Mouse (Mus musculus) heart, embryonic 11.5 days (tissue): ENCODE measurements around the gene Ube2g2. TPM values are rescaled to one million over a fixed set of nuclear protein-coding genes. Genes with fewer than 3 reads are reported as not detected.
A peak's percentile ranks its signal among the peaks of the same experiment; 100 is the strongest.

Source experiments
- ATAC-seq: fragments of 200-750 bp; cut with Nextera tagmentation; replicated peaks from 2 replicates; pipeline ENCODE4 v1.8.0; 2017; ENCODE audit warnings: moderate library complexity; ENCODE audit not compliant: insufficient number of reproducible peaks, low FRiP score, low TSS enrichment
- H3K27ac ChIP-seq: fragments of 300-500 bp; sonication (generic); 2 replicates; pipeline ENCODE4 v1.5.1; 2014; ENCODE audit warnings: mild to moderate bottlenecking, low read depth, low read length
- H3K27me3 ChIP-seq: fragments of 300-500 bp; sonication (generic); 2 replicates; pipeline ENCODE4 v1.6.1; 2014; ENCODE audit warnings: mild to moderate bottlenecking, low read length, mixed read lengths; ENCODE audit not compliant: control insufficient read depth, insufficient read depth
- H3K36me3 ChIP-seq: fragments of 300-500 bp; sonication (generic); 2 replicates; pipeline ENCODE4 v1.6.1; 2014; ENCODE audit warnings: mild to moderate bottlenecking, low read length, moderate library complexity, mixed read lengths; ENCODE audit not compliant: control insufficient read depth, insufficient read depth
- H3K4me1 ChIP-seq: fragments of 300-500 bp; sonication (generic); 2 replicates; pipeline ENCODE4 v1.6.1; 2014; ENCODE audit warnings: low read length; ENCODE audit not compliant: control insufficient read depth, insufficient read depth
- H3K4me2 ChIP-seq: fragments of 300-500 bp; sonication (generic); 2 replicates; pipeline ENCODE4 v1.6.1; 2014; ENCODE audit warnings: mild to moderate bottlenecking, moderate library complexity
- H3K4me3 ChIP-seq: fragments of 300-500 bp; sonication (generic); 2 replicates; pipeline ENCODE4 v1.5.1; 2014; ENCODE audit warnings: low read depth, low read length
- H3K9ac ChIP-seq: fragments of 300-500 bp; sonication (generic); 2 replicates; pipeline ENCODE4 v1.6.1; 2014; ENCODE audit warnings: mild to moderate bottlenecking, low read depth, low read length, moderate library complexity
- H3K9me3 ChIP-seq: fragments of 300-500 bp; sonication (generic); replicated peaks from 2 replicates; pipeline ENCODE4 v1.6.1; 2016; ENCODE audit warnings: low read length; ENCODE audit not compliant: control insufficient read depth
- WGBS: fragments of 180-500 bp; shearing (Covaris S2); extraction: QIAGEN DNeasy Blood & Tissue Kit; methylation state at CpG from one replicate; pipeline ENCODE4 v1.1.7; 2014; ENCODE audit not compliant: insufficient replicate concordance; 5-methylcytosine and 5-hydroxymethylcytosine counted together
- polyA plus RNA-seq: library from polyadenylated mRNA; unstranded; fragments of >200 nt; fragmentation: Nextera tagmentation; extraction: Ambion mirVana; gene quantifications from 2 replicates; pipeline ENCODE4 v1.2.1, GENCODE M21; 2014

Gene Ube2g2
- polyA plus RNA-seq, 1 experiment from 2014 or later, result 38.0 TPM

DNA sequence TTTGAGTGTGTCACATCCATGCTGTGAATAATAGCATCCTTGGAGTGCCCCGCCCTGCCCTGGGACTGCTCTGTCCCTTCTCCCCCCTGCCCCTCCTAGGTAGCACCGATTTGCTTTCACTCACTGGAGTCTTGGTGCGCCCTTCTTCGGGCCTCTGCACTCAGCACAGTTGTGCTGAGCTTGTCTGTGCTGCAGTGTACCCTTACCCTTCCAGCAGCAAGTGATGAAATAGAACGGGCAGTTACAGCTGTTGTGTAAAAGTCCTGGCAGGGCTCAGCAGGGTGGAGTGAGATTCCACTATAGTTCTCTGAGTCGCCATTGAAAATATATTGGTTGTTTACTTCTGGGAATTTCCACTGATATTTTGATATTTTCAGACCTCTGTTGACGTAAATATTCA, 4.0 kb downstream of the Ube2g2 start:
- H3K9ac ChIP-seq, result 0 out of 2 replicates have a peak overlapping the region, but pooled peaks have one; percentile 3
- H3K27me3 ChIP-seq, result no peaks in the 10 kb centered on the region
- H3K4me1 ChIP-seq, result peaks cover 21% of the 10 kb centered on the region
- H3K27ac ChIP-seq, result no peak overlapping the region
- H3K4me2 ChIP-seq, result no peak overlapping the region
- no peak for ATAC-seq
- no peak overlapping the region for H3K4me3 ChIP-seq
- 83% methylated on average over 7 of the region's 7 CpGs for WGBS
- H3K9me3 ChIP-seq, result no peaks in the 10 kb centered on the region
- H3K36me3 ChIP-seq, result no peaks in the 10 kb centered on the region

DNA sequence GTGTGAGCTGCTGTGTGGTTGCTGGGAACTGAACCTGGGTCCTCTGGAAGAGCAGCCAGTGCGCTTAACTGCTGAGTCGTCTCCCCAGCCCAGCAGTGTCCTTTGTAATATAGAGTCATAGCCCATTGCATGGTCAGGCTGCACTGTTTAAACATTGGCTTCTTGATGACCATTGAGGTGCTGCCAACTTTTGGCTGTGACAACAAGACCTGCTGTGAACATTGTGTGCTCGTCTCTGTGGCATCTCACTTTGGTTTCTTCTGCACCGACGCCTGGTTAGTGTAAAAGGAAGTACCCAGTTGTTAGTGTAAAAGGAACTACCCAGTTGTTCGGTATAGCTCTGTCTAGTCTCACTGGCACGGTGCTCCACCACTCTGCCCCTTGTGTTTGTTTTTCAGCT, 4.5 kb downstream of the Ube2g2 start:
- H3K4me3 ChIP-seq, result no peak overlapping the region
- no peaks in the 10 kb centered on the region for H3K27me3 ChIP-seq
- H3K36me3 ChIP-seq, result peaks cover 5% of the 10 kb centered on the region; the same call in 1 of the 2 replicates
- H3K4me1 ChIP-seq, result peaks cover 21% of the 10 kb centered on the region
- 78% methylated on average over 7 of the region's 7 CpGs for WGBS
- no peak overlapping the region for H3K27ac ChIP-seq
- H3K4me2 ChIP-seq, result no peak overlapping the region
- no peak for ATAC-seq
- no peaks in the 10 kb centered on the region for H3K9me3 ChIP-seq
- no peak overlapping the region for H3K9ac ChIP-seq

DNA sequence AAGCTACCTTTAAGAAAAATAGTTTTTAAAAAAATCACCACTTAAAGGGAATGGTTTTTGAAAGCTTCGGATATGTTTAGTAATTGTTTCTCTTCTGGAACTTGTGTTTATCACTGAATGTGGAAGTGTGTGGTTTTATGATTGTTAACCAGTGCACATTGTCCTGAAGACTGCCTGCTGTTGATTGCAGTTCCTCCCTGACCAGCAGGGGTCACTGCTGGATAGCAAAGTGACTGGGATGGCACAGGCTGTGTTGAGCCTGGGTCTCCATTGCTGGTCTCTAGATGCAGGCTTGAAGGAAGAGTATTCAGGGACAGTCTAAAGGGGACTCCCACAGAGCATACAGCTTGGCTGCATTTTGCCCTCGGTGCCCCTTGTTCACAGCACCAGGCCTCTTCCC, 5.4 kb downstream of the Ube2g2 start:
- H3K9me3 ChIP-seq, result no peaks in the 10 kb centered on the region
- no peaks in the 10 kb centered on the region for H3K27me3 ChIP-seq
- H3K4me2 ChIP-seq, result no peak overlapping the region
- no peak overlapping the region for H3K9ac ChIP-seq
- 31% methylated on average over 2 of the region's 2 CpGs for WGBS
- peaks cover 21% of the 10 kb centered on the region for H3K4me1 ChIP-seq
- peak; percentile 40; the same call in 1 of the 2 replicates for ATAC-seq
- no peak overlapping the region for H3K4me3 ChIP-seq
- no peak overlapping the region for H3K27ac ChIP-seq
- peaks cover 9% of the 10 kb centered on the region for H3K36me3 ChIP-seq

DNA sequence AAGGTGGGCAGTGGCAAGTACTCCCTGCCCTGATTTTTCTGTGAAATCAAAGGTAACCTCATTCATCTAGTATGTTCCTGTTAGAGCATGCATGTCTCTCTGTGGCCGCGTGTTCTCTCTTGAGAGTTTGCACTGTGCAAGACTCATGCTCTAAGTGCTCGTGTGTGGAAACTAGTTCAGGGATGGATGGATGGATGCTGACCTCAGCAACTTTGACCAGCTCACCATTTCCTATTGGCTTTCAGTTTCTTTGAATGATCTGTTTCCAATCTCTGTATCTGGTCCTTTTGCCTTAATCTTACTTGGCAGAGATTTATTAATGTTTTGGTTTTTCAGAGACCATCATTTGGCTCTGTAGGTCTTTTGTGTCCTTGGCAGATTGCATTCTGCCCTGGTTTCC, 7.1 kb downstream of the Ube2g2 start:
- Histone ChIP-seq H3K4me3 (no peak overlapping the region), H3K36me3 (peaks cover 9% of the 10 kb centered on the region), H3K27ac (no peak overlapping the region), H3K9me3 (no peaks in the 10 kb centered on the region), H3K4me2 (no peak overlapping the region), H3K9ac (no peak overlapping the region), H3K27me3 (no peaks in the 10 kb centered on the region), H3K4me1 (peaks cover 16% of the 10 kb centered on the region)
- WGBS, result 86% methylated on average over 3 of the region's 3 CpGs
- no peak for ATAC-seq

DNA sequence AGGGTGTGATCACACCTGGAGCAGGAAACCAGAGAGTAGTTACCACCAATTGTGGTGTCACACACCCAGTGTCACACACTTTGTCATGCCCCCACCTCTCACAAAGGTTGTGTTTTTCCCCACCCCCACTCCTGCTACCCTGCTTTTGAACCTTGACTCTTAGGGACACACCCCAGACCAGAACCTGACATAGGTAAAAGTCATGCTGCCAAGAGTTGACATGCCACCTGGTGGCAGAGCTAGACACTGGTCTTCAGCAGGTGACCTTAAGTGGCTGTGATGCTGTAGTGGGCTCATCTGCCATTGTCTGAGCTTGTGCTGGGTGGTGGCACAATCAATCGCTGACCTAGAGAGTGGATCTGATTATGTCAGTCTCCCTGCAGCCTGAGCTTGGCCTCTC, 7.9 kb downstream of the Ube2g2 start:
- whole genome bisulfite sequencing, result 85% methylated on average over 1 of the region's 1 CpGs
- H3K27me3 ChIP-seq, result no peaks in the 10 kb centered on the region
- no peak for ATAC-seq
- peaks cover 9% of the 10 kb centered on the region for H3K4me1 ChIP-seq
- H3K4me2 ChIP-seq, result no peak overlapping the region
- H3K4me3 ChIP-seq, result no peak overlapping the region
- H3K9ac ChIP-seq, result no peak overlapping the region
- peaks cover 9% of the 10 kb centered on the region for H3K36me3 ChIP-seq
- no peak overlapping the region for H3K27ac ChIP-seq
- H3K9me3 ChIP-seq, result no peaks in the 10 kb centered on the region

DNA sequence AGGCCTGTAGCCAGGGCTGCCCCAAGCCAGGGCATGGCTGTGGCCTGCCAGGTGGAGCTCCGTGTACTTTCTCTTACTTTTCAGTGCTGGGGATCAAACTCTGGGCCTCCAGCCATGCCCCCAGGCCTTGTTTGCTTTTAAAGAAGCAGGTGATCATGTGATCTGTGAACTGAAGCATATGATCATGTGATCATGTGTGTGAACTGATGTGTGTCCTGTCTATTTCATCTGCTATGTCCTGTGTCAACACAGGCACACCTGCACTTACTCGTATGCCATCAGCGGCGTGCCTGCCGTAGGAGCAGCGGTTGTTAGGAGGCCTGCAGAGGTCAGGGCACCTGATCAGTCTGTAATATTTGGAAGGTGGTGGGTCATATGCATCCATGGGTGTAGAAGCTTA, 11.9 kb downstream of the Ube2g2 start:
- ATAC-seq, result no peak
- Histone ChIP-seq H3K4me3 (no peak overlapping the region), H3K4me1 (peaks cover 31% of the 10 kb centered on the region), H3K27ac (peak overlapping the region; percentile 74; the same call in 1 of the 2 replicates), H3K4me2 (no peak overlapping the region), H3K9ac (no peak overlapping the region), H3K36me3 (peaks cover 9% of the 10 kb centered on the region), H3K27me3 (no peaks in the 10 kb centered on the region), H3K9me3 (no peaks in the 10 kb centered on the region)
- WGBS, result 83% methylated on average over 6 of the region's 6 CpGs

DNA sequence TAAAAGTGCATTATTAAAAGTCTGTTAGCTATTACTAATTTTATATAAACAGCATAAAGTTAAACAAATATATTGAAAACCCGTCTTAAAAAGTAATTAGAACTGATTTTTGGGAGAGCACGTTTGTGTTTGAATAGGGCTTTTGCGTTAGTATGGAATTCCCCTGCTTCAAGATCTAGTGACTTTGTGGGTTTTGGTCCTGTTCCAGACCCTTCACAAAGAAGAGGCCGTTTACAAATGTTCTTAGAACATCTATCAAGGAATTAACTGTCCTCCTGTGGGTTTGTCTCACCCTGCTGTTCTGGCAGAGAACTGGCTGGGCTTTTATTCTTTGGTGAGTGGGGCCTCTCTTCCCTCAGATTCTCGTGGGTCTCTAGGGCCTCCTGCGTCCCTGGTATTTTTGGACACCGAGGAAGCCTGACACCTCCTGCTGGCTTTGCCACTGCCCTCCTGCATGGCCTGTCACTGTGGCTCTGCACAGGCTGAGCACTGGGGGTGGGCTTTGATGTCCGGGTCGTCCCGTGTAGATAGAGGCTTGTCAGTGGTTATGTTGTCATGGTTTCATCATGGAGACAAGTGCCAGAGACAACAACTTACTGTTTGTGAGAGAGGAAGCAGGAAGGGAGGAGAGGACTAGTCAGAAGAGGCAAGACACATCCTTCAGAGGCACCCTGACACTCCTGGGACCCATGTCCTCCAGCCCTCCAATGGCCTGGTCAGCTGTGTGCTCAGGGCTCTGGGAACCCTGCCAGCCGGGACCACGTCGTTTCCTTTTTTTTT, 12.6 kb downstream of the Ube2g2 start:
- H3K27ac ChIP-seq, result peak overlapping the region; percentile 74
- H3K36me3 ChIP-seq, result peaks cover 9% of the 10 kb centered on the region
- H3K9ac ChIP-seq, result no peak overlapping the region
- H3K27me3 ChIP-seq, result no peaks in the 10 kb centered on the region
- H3K4me1 ChIP-seq, result peaks cover 33% of the 10 kb centered on the region
- 51% methylated on average over 13 of the region's 13 CpGs for WGBS
- no peak; the same call in 1 of the 2 replicates for ATAC-seq
- H3K9me3 ChIP-seq, result no peaks in the 10 kb centered on the region
- no peak overlapping the region for H3K4me3 ChIP-seq
- H3K4me2 ChIP-seq, result peak overlapping the region; percentile 29

DNA sequence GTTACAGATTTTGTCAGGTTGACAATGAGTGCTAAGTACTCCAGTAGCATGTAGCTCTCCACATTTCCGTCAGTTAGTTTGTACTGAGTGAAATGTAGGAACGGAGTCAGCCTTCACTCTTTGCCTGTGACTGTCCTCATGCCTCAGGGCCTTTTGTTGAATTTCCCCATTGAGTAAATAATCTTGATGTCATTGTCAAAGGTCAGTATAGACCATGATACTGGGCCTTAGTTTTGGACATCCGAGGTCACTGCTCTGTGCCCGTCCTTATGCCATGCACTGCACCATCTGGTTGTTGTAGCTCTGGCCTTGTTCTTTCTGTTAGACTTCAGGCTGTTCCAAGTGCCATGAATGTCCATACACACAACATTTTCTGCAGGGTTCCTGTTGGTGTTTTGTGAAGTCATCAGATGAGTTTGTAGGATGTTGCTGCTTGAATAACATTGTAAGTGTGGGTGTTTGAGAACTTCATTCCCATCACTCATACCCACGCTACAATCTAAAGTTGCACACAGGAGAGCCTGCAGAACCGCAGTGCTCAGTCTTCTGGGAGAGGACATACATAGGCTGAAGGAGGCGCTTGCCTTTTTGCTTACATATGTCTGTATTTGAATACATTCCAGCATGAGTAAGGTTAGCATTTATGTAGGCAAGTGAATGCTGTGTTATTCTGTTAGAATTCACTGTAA, 14.3 kb downstream of the Ube2g2 start:
- H3K36me3 ChIP-seq, result peaks cover 6% of the 10 kb centered on the region
- no peak for ATAC-seq
- no peak overlapping the region for H3K9ac ChIP-seq
- no peak overlapping the region for H3K4me2 ChIP-seq
- no peaks in the 10 kb centered on the region for H3K9me3 ChIP-seq
- H3K27ac ChIP-seq, result no peak overlapping the region
- H3K27me3 ChIP-seq, result no peaks in the 10 kb centered on the region
- no peak overlapping the region for H3K4me3 ChIP-seq
- WGBS, result 83% methylated on average over 7 of the region's 7 CpGs
- peaks cover 33% of the 10 kb centered on the region for H3K4me1 ChIP-seq
